Mouse (Mus musculus): ENCODE results near the gene Selenow. TPM values are rescaled to one million over a fixed set of nuclear protein-coding genes. Genes with fewer than 3 reads are reported as not detected.
A peak's percentile ranks its signal among the peaks of the same experiment; 100 is the strongest.

Selenow gene
- polyA plus RNA-seq, 1 experiment from 2014 or later = 1,086 TPM

GRCm38 (mm10) chr7:15955509-15955908 is 33.3 kb upstream of the Selenow start:
- Histone ChIP-seq H3K36me3 (peaks cover 7% of the 10 kb centered on the region), H3K9me3 (peaks cover 7% of the 10 kb centered on the region; the same call in 1 of the 2 replicates), H3K4me1 (replicated peaks) (peaks cover 14% of the 10 kb centered on the region), H3K4me3 (peak overlapping the region; percentile 50), H3K27ac (peak overlapping the region; percentile 66), H3K27me3 (ENCODE audit: insufficient read depth, poor library complexity, severe bottlenecking) (peaks cover 11% of the 10 kb centered on the region; the same call in 1 of the 2 replicates)
- DNase-seq (ENCODE audit: low spot score) = no peak
- WGBS = 23% methylated on average over 7 of the region's 7 CpGs

GRCm38 (mm10) chr7:15954978-15955443 is 32.8 kb upstream of the Selenow start:
- Histone ChIP-seq H3K9me3 (peaks cover 7% of the 10 kb centered on the region; the same call in 1 of the 2 replicates), H3K36me3 (peaks cover 12% of the 10 kb centered on the region), H3K27ac (peak overlapping the region; percentile 66), H3K4me3 (peak overlapping the region; percentile 50), H3K27me3 (ENCODE audit: insufficient read depth, poor library complexity, severe bottlenecking) (peaks cover 13% of the 10 kb centered on the region; the same call in 1 of the 2 replicates), H3K4me1 (replicated peaks) (peaks cover 11% of the 10 kb centered on the region)
- DNase-seq (ENCODE audit: low spot score) = peak; percentile 53
- 5% methylated on average over 21 of the region's 21 CpGs for WGBS

GRCm38 (mm10) chr7:15954436-15954835 is 32.2 kb upstream of the Selenow start:
- peaks cover 11% of the 10 kb centered on the region for H3K4me1 ChIP-seq (replicated peaks)
- H3K27ac ChIP-seq = no peak overlapping the region
- peaks cover 7% of the 10 kb centered on the region; the same call in 1 of the 2 replicates for H3K9me3 ChIP-seq
- DNase-seq (ENCODE audit: low spot score) = no peak
- no peak overlapping the region for H3K4me3 ChIP-seq
- 89% methylated on average over 7 of the region's 7 CpGs for WGBS
- H3K36me3 ChIP-seq = peaks cover 14% of the 10 kb centered on the region
- peaks cover 13% of the 10 kb centered on the region; the same call in 1 of the 2 replicates for H3K27me3 ChIP-seq (ENCODE audit: insufficient read depth, poor library complexity, severe bottlenecking)

GRCm38 (mm10) chr7:15953307-15954074 is 31.3 kb upstream of the Selenow start:
- H3K27me3 ChIP-seq (ENCODE audit: insufficient read depth, poor library complexity, severe bottlenecking) = peaks cover 19% of the 10 kb centered on the region; the same call in 1 of the 2 replicates
- H3K27ac ChIP-seq = no peak overlapping the region
- H3K9me3 ChIP-seq = peaks cover 7% of the 10 kb centered on the region; the same call in 1 of the 2 replicates
- DNase-seq (ENCODE audit: low spot score) = no peak
- WGBS = 94% methylated on average over 13 of the region's 13 CpGs
- H3K4me1 ChIP-seq (replicated peaks) = peaks cover 16% of the 10 kb centered on the region
- peaks cover 14% of the 10 kb centered on the region for H3K36me3 ChIP-seq
- no peak overlapping the region for H3K4me3 ChIP-seq

GRCm38 (mm10) chr7:15952416-15952815 is 30.2 kb upstream of the Selenow start:
- Histone ChIP-seq H3K9me3 (peaks cover 7% of the 10 kb centered on the region; the same call in 1 of the 2 replicates), H3K27me3 (ENCODE audit: insufficient read depth, poor library complexity, severe bottlenecking) (peaks cover 19% of the 10 kb centered on the region; the same call in 1 of the 2 replicates), H3K36me3 (peaks cover 12% of the 10 kb centered on the region), H3K4me1 (replicated peaks) (peaks cover 23% of the 10 kb centered on the region), H3K4me3 (no peak overlapping the region), H3K27ac (no peak overlapping the region)
- 83% methylated on average over 3 of the region's 3 CpGs for WGBS
- no peak for DNase-seq (ENCODE audit: low spot score)

GRCm38 (mm10) chr7:15950008-15950407 is 27.8 kb upstream of the Selenow start:
- peaks cover 7% of the 10 kb centered on the region; the same call in 1 of the 2 replicates for H3K36me3 ChIP-seq
- peaks cover 7% of the 10 kb centered on the region; the same call in 1 of the 2 replicates for H3K9me3 ChIP-seq
- H3K27me3 ChIP-seq (ENCODE audit: insufficient read depth, poor library complexity, severe bottlenecking) = peaks cover 10% of the 10 kb centered on the region; the same call in 1 of the 2 replicates
- no peak overlapping the region for H3K27ac ChIP-seq
- WGBS = 81% methylated on average over 15 of the region's 15 CpGs
- H3K4me1 ChIP-seq (replicated peaks) = peaks cover 24% of the 10 kb centered on the region
- H3K4me3 ChIP-seq = no peak overlapping the region
- DNase-seq (ENCODE audit: low spot score) = no peak

GRCm38 (mm10) chr7:15949216-15949790 is 27.1 kb upstream of the Selenow start:
- WGBS = 87% methylated on average over 7 of the region's 7 CpGs
- Histone ChIP-seq H3K27me3 (ENCODE audit: insufficient read depth, poor library complexity, severe bottlenecking) (peaks cover 10% of the 10 kb centered on the region; the same call in 1 of the 2 replicates), H3K4me3 (no peak overlapping the region), H3K36me3 (peaks cover 10% of the 10 kb centered on the region), H3K9me3 (peaks cover 7% of the 10 kb centered on the region; the same call in 1 of the 2 replicates), H3K27ac (no peak overlapping the region), H3K4me1 (replicated peaks) (peaks cover 27% of the 10 kb centered on the region)
- DNase-seq (ENCODE audit: low spot score) = no peak

GRCm38 (mm10) chr7:15948381-15948941 is 26.3 kb upstream of the Selenow start:
- Histone ChIP-seq H3K9me3 (peaks cover 3% of the 10 kb centered on the region; the same call in 1 of the 2 replicates), H3K27ac (peak overlapping the region; percentile 66), H3K4me1 (replicated peaks) (peaks cover 30% of the 10 kb centered on the region), H3K36me3 (peaks cover 18% of the 10 kb centered on the region), H3K27me3 (ENCODE audit: insufficient read depth, poor library complexity, severe bottlenecking) (peaks cover 10% of the 10 kb centered on the region; the same call in 1 of the 2 replicates), H3K4me3 (peak overlapping the region; percentile 41)
- whole genome bisulfite sequencing = 6% methylated on average over 23 of the region's 23 CpGs
- peak; percentile 81 for DNase-seq (ENCODE audit: low spot score)

GRCm38 (mm10) chr7:15947653-15948260 is 25.6 kb upstream of the Selenow start:
- Histone ChIP-seq H3K4me1 (replicated peaks) (peaks cover 30% of the 10 kb centered on the region), H3K27me3 (ENCODE audit: insufficient read depth, poor library complexity, severe bottlenecking) (peaks cover 10% of the 10 kb centered on the region; the same call in 1 of the 2 replicates), H3K27ac (peak overlapping the region; percentile 66; the same call in 1 of the 2 replicates), H3K4me3 (peak overlapping the region; percentile 41; the same call in 1 of the 2 replicates), H3K36me3 (peaks cover 25% of the 10 kb centered on the region), H3K9me3 (no peaks in the 10 kb centered on the region)
- no peak for DNase-seq (ENCODE audit: low spot score)
- WGBS = 45% methylated on average over 4 of the region's 4 CpGs

GRCm38 (mm10) chr7:15945721-15946536 is 23.7 kb upstream of the Selenow start, which contains the start of gene Nop53:
Nop53 (minus strand) TSS chr7:15946074.
- Histone ChIP-seq H3K27me3 (ENCODE audit: insufficient read depth, poor library complexity, severe bottlenecking) (peaks cover 10% of the 10 kb centered on the region; the same call in 1 of the 2 replicates), H3K27ac (peak within 1 kb of the TSS; percentile 99), H3K4me3 (peak within 1 kb of the TSS; percentile 78), H3K9me3 (no peaks in the 10 kb centered on the region), H3K4me1 (replicated peaks) (peaks cover 30% of the 10 kb centered on the region), H3K36me3 (peaks cover 44% of the 10 kb centered on the region)
- DNase-seq (ENCODE audit: low spot score) = peak; percentile 95
- 2% methylated on average over 59 of the region's 59 CpGs for WGBS

- DNase-seq (ENCODE audit: low spot score) = no peak
- Histone ChIP-seq H3K9me3 (no peaks in the 10 kb centered on the region), H3K27me3 (ENCODE audit: insufficient read depth, poor library complexity, severe bottlenecking) (peaks cover 6% of the 10 kb centered on the region; the same call in 1 of the 2 replicates), H3K36me3 (peaks cover 47% of the 10 kb centered on the region), H3K4me1 (replicated peaks) (peaks cover 30% of the 10 kb centered on the region), H3K27ac (peak overlapping the region; percentile 99), H3K4me3 (peak overlapping the region; percentile 78)
- 8% methylated on average over 8 of the region's 8 CpGs for WGBS
Observed at GRCm38 (mm10) chr7:15945211-15945610, 23.0 kb upstream of the Selenow start.

All from hindbrain, embryonic 10.5 days (tissue).